Mouse (Mus musculus) bone marrow macrophage, adult 2 months (primary cell): ENCODE data around the gene Ptcd1. TPM values are rescaled to one million over a fixed set of nuclear protein-coding genes. Genes with fewer than 3 reads are reported as not detected.

Source experiments
- H3K27ac ChIP-seq: 2 replicates; pipeline ENCODE4 v1.5.1; 2012; ENCODE audit warnings: low read depth, low read length; ENCODE audit not compliant: insufficient read depth
- H3K4me1 ChIP-seq: 2 replicates; pipeline ENCODE4 v1.6.1; 2012; ENCODE audit warnings: low read length; ENCODE audit not compliant: control insufficient read depth, insufficient read depth
- H3K4me3 ChIP-seq: 2 replicates; pipeline ENCODE4 v1.5.1; 2012; ENCODE audit warnings: mild to moderate bottlenecking, low read length, moderate library complexity; ENCODE audit not compliant: insufficient read depth
- CTCF ChIP-seq: IDR thresholded peaks from 2 replicates; pipeline ENCODE4 v1.5.1; 2012; ENCODE audit warnings: low read depth, mild to moderate bottlenecking, low read length, moderate library complexity
- POLR2A ChIP-seq: IDR thresholded peaks from 2 replicates; pipeline ENCODE4 v1.6.1; 2012; ENCODE audit warnings: mild to moderate bottlenecking, low read depth, low read length, borderline replicate concordance
- polyA plus RNA-seq: library from polyadenylated mRNA; stranded (reverse); fragments of >200 nt; gene quantifications from 2 replicates; pipeline ENCODE4 v1.2.4, GENCODE M21; 2012; ENCODE audit not compliant: missing spikeins, insufficient read depth, insufficient read length

The Ptcd1 gene
- polyA plus RNA-seq, 1 experiment, result 10.0 TPM

DNA sequence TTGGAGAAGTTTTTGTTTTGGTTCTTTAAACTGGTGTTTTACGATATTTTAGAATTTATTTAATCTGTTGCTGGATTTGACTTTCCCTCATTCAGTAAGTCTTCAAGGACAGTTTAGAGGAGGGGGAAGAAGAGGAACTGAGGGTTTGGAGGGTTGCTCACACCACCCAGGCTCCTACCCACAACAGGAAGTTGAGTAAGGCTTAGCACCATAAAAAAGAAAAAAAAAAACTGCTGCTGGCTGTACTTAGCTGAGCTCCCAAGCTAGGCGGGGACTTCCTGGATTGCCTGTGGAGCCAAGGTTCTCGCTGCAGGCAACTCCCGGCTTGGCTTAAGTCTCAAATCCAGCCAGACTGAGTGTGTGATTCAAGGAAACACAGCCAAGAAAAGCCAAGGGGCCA lies 50.6 kb downstream of the Ptcd1 start:
- H3K4me1 ChIP-seq, result peaks cover 27% of the 10 kb centered on the region
- TF ChIP-seq POLR2A, result no peak
- TF ChIP-seq CTCF, result no peak
- peak overlapping the region; percentile 100 for H3K27ac ChIP-seq
- H3K4me3 ChIP-seq, result peak overlapping the region; percentile 99

GRCm38 (mm10) chr5:145115736-145116135 lies 51.2 kb downstream of the Ptcd1 start:
- TF ChIP-seq POLR2A (no peak), CTCF (no peak)
- Histone ChIP-seq H3K27ac (peak overlapping the region; percentile 100), H3K4me1 (peaks cover 31% of the 10 kb centered on the region)

GRCm38 (mm10) chr5:145114606-145115473 lies 52.1 kb downstream of the Ptcd1 start:
- H3K27ac ChIP-seq, result peak overlapping the region; percentile 100
- peaks cover 35% of the 10 kb centered on the region for H3K4me1 ChIP-seq
- peak overlapping the region; percentile 99 for H3K4me3 ChIP-seq
- TF ChIP-seq CTCF (no peak), POLR2A (no peak)

More at GRCm38 (mm10) chr5:145115736-145116135, 51.2 kb downstream of the Ptcd1 start:
- H3K4me3 ChIP-seq, result peak overlapping the region; percentile 99

DNA sequence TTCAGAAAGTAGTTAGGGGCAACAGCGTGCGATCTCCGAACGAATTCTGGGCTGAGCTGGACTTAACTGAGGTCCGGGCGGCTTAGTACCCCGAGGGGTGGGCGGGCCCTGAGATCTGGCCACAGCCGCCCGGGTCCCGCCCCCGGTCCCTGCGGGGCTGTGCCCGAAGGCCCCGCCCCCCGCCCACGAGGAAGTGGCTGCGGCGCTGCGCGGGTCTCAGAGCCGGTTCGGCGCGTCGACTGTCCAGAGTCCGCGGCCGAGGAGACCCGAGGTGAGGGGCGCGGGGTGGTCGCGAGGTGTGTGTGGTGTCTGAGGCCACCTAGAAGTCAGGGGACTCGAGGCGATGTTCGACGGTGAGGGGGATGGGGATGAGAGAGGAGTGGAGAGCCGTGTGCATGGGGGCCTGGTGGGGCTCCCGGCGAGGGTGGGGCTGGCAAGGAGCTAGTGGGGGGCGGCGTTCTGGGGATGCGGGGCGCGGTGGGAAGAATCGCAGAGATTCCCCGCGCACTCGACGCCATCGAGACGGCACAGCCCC lies 52.8 kb downstream of the Ptcd1 start, which contains the start of gene Arpc1b:
Arpc1b (plus strand) TSS at position 145 of the 535 bp plus-strand sequence.
- peak within 1 kb of the TSS; percentile 99 for H3K4me3 ChIP-seq
- peak within 1 kb of the TSS; percentile 100 for H3K27ac ChIP-seq
- peaks cover 32% of the 10 kb centered on the region for H3K4me1 ChIP-seq
- TF ChIP-seq POLR2A (no peak; the same call in 1 of the 2 replicates), CTCF (no peak)

- H3K27ac ChIP-seq, result no peak overlapping the region
Measured at GRCm38 (mm10) chr5:145113416-145113815, 53.5 kb downstream of the Ptcd1 start.

GRCm38 (mm10) chr5:145112566-145112965 lies 54.3 kb downstream of the Ptcd1 start:
- H3K27ac ChIP-seq, result no peak overlapping the region
- peaks cover 22% of the 10 kb centered on the region for H3K4me1 ChIP-seq
- TF ChIP-seq POLR2A (no peak), CTCF (no peak)
- no peak overlapping the region for H3K4me3 ChIP-seq

More at GRCm38 (mm10) chr5:145113416-145113815, 53.5 kb downstream of the Ptcd1 start:
- H3K4me1 ChIP-seq, result peaks cover 29% of the 10 kb centered on the region
- peak overlapping the region; percentile 99 for H3K4me3 ChIP-seq
- TF ChIP-seq POLR2A (no peak), CTCF (no peak)

GRCm38 (mm10) chr5:145110401-145110800 lies 56.5 kb downstream of the Ptcd1 start:
- no peak for TF ChIP-seq POLR2A
- TF ChIP-seq CTCF, result no peak

GRCm38 (mm10) chr5:145105694-145106275 lies 61.1 kb downstream of the Ptcd1 start:
- H3K4me3 ChIP-seq, result no peak overlapping the region
- TF ChIP-seq CTCF (no peak), POLR2A (no peak)
- no peak overlapping the region for H3K27ac ChIP-seq
- peaks cover 8% of the 10 kb centered on the region; the same call in 1 of the 2 replicates for H3K4me1 ChIP-seq

More at GRCm38 (mm10) chr5:145110401-145110800, 56.5 kb downstream of the Ptcd1 start:
- Histone ChIP-seq H3K27ac (0 out of 2 replicates have a peak overlapping the region, but pooled peaks have one; percentile 6), H3K4me3 (no peak overlapping the region), H3K4me1 (peaks cover 15% of the 10 kb centered on the region)

DNA sequence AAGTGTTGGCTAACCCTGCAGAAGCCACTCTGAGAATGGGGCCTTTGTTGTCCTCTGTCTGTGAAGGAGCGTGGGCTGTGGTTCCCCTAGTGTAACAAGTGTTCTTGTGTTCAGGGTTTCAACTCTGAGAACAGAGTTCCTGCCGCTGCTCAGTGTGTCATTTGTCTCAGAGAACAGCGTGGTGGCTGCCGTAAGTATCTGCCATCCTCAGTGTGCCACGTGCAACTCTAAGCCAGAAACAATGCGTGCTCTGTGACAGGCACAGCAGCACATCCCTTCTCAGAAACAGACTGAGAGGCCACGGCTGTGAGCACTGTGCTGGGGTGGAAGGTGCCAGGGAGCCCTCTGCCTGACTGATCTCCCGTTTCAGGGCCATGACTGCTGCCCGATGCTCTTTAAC lies 62.6 kb downstream of the Ptcd1 start:
- TF ChIP-seq POLR2A (no peak), CTCF (no peak)
- Histone ChIP-seq H3K4me3 (no peak overlapping the region), H3K4me1 (peaks cover 4% of the 10 kb centered on the region; the same call in 1 of the 2 replicates), H3K27ac (no peak overlapping the region)
